Mouse (Mus musculus) midbrain, embryonic 14.5 days (tissue): ENCODE results near the gene Gm20388. TPM values are rescaled to one million over a fixed set of nuclear protein-coding genes. Genes with fewer than 3 reads are reported as not detected.

ENCODE experiments used
- ATAC-seq: fragments of 200-750 bp; cut with Nextera tagmentation; 2 replicates; pipeline ENCODE4 v1.8.0; 2017; ENCODE audit warnings: moderate number of reproducible peaks, moderate library complexity; ENCODE audit not compliant: low FRiP score, low TSS enrichment
- DNase-seq: peaks from one replicate; pipeline ENCODE4 v3.0.0-alpha.2; 2015
- H3K27ac ChIP-seq: fragments of 300-500 bp; sonication (generic); replicated peaks from 2 replicates; pipeline ENCODE4 v1.5.1; 2014; ENCODE audit warnings: mild to moderate bottlenecking, low read depth, low read length, moderate library complexity
- H3K27me3 ChIP-seq: fragments of 300-500 bp; sonication (generic); 2 replicates; pipeline ENCODE4 v1.6.1; 2014; ENCODE audit warnings: low read length, control low read depth, mixed read lengths; ENCODE audit not compliant: control insufficient read depth, insufficient read depth
- H3K36me3 ChIP-seq: fragments of 300-500 bp; sonication (generic); 2 replicates; pipeline ENCODE4 v1.6.1; 2014; ENCODE audit warnings: low read length, control low read depth; ENCODE audit not compliant: control insufficient read depth, insufficient read depth
- H3K4me1 ChIP-seq: fragments of 300-500 bp; sonication (generic); 2 replicates; pipeline ENCODE4 v1.6.1; 2014; ENCODE audit warnings: mild to moderate bottlenecking, antibody characterized with exemption, low read length, control low read depth; ENCODE audit not compliant: control insufficient read depth, insufficient read depth
- H3K4me2 ChIP-seq: fragments of 300-500 bp; sonication (generic); 2 replicates; pipeline ENCODE4 v1.6.1; 2014; ENCODE audit warnings: mild to moderate bottlenecking, low read length, moderate library complexity
- H3K4me3 ChIP-seq: fragments of 300-500 bp; sonication (generic); replicated peaks from 2 replicates; pipeline ENCODE4 v1.5.1; 2014; ENCODE audit warnings: low read depth, low read length
- H3K9ac ChIP-seq: fragments of 300-500 bp; sonication (generic); replicated peaks from 2 replicates; pipeline ENCODE4 v1.6.1; 2014; ENCODE audit warnings: mild to moderate bottlenecking, low read length, moderate library complexity
- H3K9me3 ChIP-seq: fragments of 300-500 bp; sonication (generic); 2 replicates; pipeline ENCODE4 v1.6.1; 2016; ENCODE audit warnings: low read length, control low read depth, mixed read lengths; ENCODE audit not compliant: control insufficient read depth
- WGBS: fragments of 180-500 bp; shearing (Covaris S2); extraction: QIAGEN DNeasy Blood & Tissue Kit; methylation state at CpG from one replicate; pipeline ENCODE4 v1.1.7; 2014; 5-methylcytosine and 5-hydroxymethylcytosine counted together
- polyA plus RNA-seq: library from polyadenylated mRNA; unstranded; fragments of >200 nt; fragmentation: Nextera tagmentation; extraction: Ambion mirVana; gene quantifications from 2 replicates; pipeline ENCODE4 v1.2.1, GENCODE M21; 2014

The Gm20388 gene
- polyA plus RNA-seq, 1 experiment from 2014 or later, result 4.1 TPM

DNA sequence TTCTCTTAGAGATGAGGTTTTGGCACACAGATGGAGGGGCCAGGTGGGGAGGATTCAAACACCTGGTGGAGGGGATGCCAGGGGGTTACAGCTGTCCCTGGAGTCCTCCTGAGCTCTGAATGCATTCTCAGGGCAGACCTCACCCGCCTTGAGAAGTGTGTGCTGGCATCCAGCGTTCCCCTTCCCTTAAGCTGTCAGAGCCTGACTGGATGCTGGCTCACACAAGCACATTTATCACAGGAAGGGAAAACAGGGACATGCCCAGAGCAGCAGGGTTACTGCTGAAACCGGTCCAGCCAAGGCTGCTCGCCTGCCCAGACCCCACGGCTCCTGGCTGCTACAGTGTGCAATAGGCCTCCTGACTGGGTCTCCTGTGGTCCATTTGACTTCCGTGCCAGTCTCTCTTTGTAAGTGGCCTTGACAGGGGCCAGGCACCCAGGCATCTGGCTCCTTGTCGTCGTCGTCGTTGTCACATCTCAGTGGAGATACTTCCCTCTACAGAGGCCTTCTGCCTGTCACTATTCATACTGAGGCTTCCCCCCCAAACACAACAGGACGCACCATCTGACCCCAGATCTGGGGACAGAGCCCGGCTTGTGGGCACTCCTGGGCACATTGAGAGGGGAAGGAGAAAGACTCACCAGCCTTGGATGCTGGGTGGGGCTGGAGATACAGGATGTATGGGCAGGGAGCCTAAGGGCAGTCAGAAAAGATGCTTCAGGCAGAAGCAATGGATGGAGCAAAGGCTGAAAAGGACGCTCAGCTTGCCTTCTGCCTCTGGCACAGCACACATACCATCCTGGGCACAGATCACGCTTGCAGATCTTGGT is 2810.4 kb downstream of the Gm20388 start:
- Histone ChIP-seq H3K4me1 (peaks cover 27% of the 10 kb centered on the region), H3K4me2 (peak overlapping the region; percentile 44), H3K27ac (peak overlapping the region; percentile 90), H3K9ac (no peak overlapping the region; the same call in 1 of the 2 replicates), H3K4me3 (no peak overlapping the region), H3K27me3 (no peaks in the 10 kb centered on the region), H3K36me3 (no peaks in the 10 kb centered on the region), H3K9me3 (no peaks in the 10 kb centered on the region)
- WGBS, result 43% methylated on average over 14 of the region's 14 CpGs
- ATAC-seq, result peak; percentile 62
- peak; percentile 74 for DNase-seq

GRCm38 (mm10) chr8:122725187-122725586 is 2814.5 kb downstream of the Gm20388 start:
- H3K27ac ChIP-seq, result no peak overlapping the region
- no peaks in the 10 kb centered on the region for H3K27me3 ChIP-seq
- H3K4me1 ChIP-seq, result peaks cover 26% of the 10 kb centered on the region
- DNase-seq (no peak), ATAC-seq (no peak)
- no peaks in the 10 kb centered on the region for H3K36me3 ChIP-seq
- no peak overlapping the region for H3K9ac ChIP-seq
- H3K4me2 ChIP-seq, result no peak overlapping the region
- H3K4me3 ChIP-seq, result no peak overlapping the region
- 89% methylated on average over 6 of the region's 6 CpGs for WGBS
- no peaks in the 10 kb centered on the region for H3K9me3 ChIP-seq

DNA sequence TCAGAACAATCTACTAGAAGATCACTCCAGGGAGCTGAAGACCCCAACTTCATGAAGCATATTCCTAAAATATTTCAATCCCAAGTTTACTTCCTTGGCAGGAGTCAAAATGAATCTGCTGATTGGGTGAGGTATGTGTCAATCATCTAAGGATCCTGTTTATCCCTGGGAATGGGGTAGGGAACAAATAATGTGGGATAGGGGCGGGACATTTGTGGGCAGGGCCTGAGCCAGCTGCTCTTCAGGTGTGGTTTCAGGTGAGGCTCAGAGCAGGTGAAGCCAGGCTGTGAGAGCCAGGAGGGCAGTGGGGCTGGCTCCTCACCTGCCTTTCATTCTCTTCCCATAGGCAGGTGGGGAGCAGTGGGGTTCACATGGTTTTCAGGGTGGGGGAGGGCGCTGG is 2816.1 kb downstream of the Gm20388 start:
- H3K36me3 ChIP-seq, result no peaks in the 10 kb centered on the region
- H3K27me3 ChIP-seq, result no peaks in the 10 kb centered on the region
- ATAC-seq (no peak), DNase-seq (no peak)
- no peak overlapping the region for H3K4me2 ChIP-seq
- H3K4me1 ChIP-seq, result 0 out of 2 replicates have a peak, but pooled peaks cover 10% of the 10 kb centered on the region
- no peak overlapping the region for H3K9ac ChIP-seq
- WGBS, result 61% methylated on average over 2 of the region's 2 CpGs
- no peak overlapping the region for H3K27ac ChIP-seq
- H3K4me3 ChIP-seq, result no peak overlapping the region
- H3K9me3 ChIP-seq, result no peaks in the 10 kb centered on the region

- H3K9ac ChIP-seq, result no peak overlapping the region
- H3K27me3 ChIP-seq, result no peaks in the 10 kb centered on the region
- H3K4me2 ChIP-seq, result no peak overlapping the region
- no peaks in the 10 kb centered on the region for H3K9me3 ChIP-seq
- ATAC-seq (no peak), DNase-seq (no peak)
- no peak overlapping the region for H3K27ac ChIP-seq
- H3K4me1 ChIP-seq, result 0 out of 2 replicates have a peak, but pooled peaks cover 5% of the 10 kb centered on the region
- 73% methylated on average over 5 of the region's 5 CpGs for WGBS
- H3K4me3 ChIP-seq, result no peak overlapping the region
- no peaks in the 10 kb centered on the region for H3K36me3 ChIP-seq
Measured at GRCm38 (mm10) chr8:122727412-122727811, 2816.8 kb downstream of the Gm20388 start.

- Histone ChIP-seq H3K4me3 (no peak overlapping the region), H3K27me3 (no peaks in the 10 kb centered on the region), H3K27ac (no peak overlapping the region), H3K9ac (no peak overlapping the region), H3K4me2 (no peak overlapping the region), H3K36me3 (no peaks in the 10 kb centered on the region), H3K4me1 (peaks cover 5% of the 10 kb centered on the region; the same call in 1 of the 2 replicates), H3K9me3 (no peaks in the 10 kb centered on the region)
- DNase-seq (no peak), ATAC-seq (no peak)
- WGBS, result 11% methylated on average over 3 of the region's 3 CpGs
Measured at GRCm38 (mm10) chr8:122728630-122729029, 2818.0 kb downstream of the Gm20388 start.

DNA sequence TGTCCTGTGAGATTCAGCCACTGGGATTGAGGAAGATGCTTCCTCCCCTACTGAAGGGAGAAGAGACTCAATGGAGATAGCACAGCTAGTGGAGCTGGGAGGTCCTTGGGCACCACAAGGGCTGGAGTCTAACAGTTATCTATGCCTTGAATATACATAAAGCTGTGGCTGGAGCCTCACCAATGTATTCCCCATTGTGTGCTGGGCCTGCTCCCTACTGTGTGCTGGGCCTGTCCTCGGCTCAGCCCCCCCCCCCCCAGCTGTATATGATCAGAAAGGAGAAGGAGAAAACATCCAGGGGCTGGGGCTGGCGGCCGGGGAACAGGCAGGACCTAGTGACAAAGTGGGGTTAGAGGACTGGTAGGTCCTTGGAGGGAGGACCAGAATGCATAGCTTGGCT is 2824.5 kb downstream of the Gm20388 start:
- ATAC-seq (no peak), DNase-seq (no peak)
- H3K4me1 ChIP-seq, result peaks cover 51% of the 10 kb centered on the region
- H3K9me3 ChIP-seq, result no peaks in the 10 kb centered on the region
- H3K27me3 ChIP-seq, result no peaks in the 10 kb centered on the region
- no peaks in the 10 kb centered on the region for H3K36me3 ChIP-seq
- H3K4me3 ChIP-seq, result no peak overlapping the region
- no peak overlapping the region for H3K9ac ChIP-seq
- 53% methylated on average over 3 of the region's 3 CpGs for WGBS
- peak overlapping the region; percentile 55 for H3K27ac ChIP-seq
- no peak overlapping the region for H3K4me2 ChIP-seq

DNA sequence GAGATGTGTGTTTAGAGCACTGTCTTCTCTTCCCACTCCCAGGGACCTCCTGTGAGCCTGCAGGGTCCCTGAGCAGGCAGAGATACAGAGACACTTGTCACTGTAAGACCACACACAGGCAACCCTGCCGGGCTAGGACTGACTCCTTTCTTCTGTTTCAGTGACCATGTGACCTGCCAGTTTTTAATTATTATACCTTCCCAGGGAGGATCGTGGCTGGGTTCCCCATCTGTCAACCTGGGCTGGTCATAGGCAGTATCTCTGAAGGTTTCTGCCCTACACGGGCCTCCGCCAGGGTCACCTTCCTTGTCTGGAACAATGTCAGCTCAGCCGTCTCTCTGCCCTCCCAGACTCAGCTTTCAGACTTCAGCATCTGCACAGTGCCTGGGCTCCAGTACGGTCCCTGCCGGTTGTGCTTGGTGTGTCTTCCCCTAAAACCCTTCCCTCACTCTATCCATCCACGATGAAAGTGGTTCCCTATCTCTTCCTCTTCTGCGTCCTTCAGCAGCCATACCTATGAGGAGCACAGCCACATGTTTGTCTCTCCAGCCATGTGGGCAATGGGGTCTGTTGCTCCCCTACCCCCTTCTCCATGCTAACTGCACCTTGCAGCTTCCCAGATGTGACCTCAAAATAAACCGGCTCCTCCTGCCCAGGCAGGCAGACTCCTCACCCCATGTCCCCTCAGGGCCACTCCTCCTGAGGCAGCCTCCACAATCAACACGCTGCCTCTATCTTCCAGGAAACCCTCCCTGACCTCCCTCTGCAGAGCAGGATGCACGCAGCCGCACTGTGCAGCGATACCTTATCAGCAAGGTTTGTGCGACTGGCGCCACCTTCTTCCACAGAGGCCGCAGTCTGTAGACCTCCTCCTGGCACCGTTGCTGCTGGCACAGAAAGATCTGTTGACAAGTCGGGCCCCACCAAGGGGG is 2825.2 kb downstream of the Gm20388 start:
- H3K9me3 ChIP-seq, result no peaks in the 10 kb centered on the region
- H3K9ac ChIP-seq, result no peak overlapping the region
- H3K36me3 ChIP-seq, result no peaks in the 10 kb centered on the region
- DNase-seq (no peak), ATAC-seq (no peak)
- peaks cover 51% of the 10 kb centered on the region for H3K4me1 ChIP-seq
- WGBS, result 57% methylated on average over 19 of the region's 19 CpGs
- no peak overlapping the region for H3K4me2 ChIP-seq
- H3K27ac ChIP-seq, result peak overlapping the region; percentile 55
- H3K27me3 ChIP-seq, result no peaks in the 10 kb centered on the region
- no peak overlapping the region for H3K4me3 ChIP-seq

- ATAC-seq (no peak), DNase-seq (no peak)
- Histone ChIP-seq H3K27ac (peak overlapping the region; percentile 55), H3K4me1 (peaks cover 52% of the 10 kb centered on the region), H3K9me3 (no peaks in the 10 kb centered on the region), H3K4me2 (no peak overlapping the region), H3K27me3 (no peaks in the 10 kb centered on the region), H3K9ac (no peak overlapping the region), H3K36me3 (no peaks in the 10 kb centered on the region), H3K4me3 (no peak overlapping the region)
- WGBS, result 90% methylated on average over 11 of the region's 11 CpGs
Measured at GRCm38 (mm10) chr8:122736623-122737022, 2826.0 kb downstream of the Gm20388 start.
